ENCODE assay signal across 18 mouse cellular contexts in genomic region chr16:57360785-57361184, GRCm38 (mm10).
"Had no signal": no experiment of that assay in that cellular context is flagged by ENCODE, and none has a peak within 500 bp of the region (broad histone marks: within the 10 kb centered on the region; RNA-seq: fewer than 3 reads in every experiment).

No protein-coding gene starts in this region.

- H3K4me2 ChIP-seq: lung, embryonic 14.5 days; midbrain, embryonic 11.5 days; midbrain, embryonic 13.5 days; midbrain, embryonic 15.5 days; neural tube, embryonic 12.5 days had no signal

- DNase-seq: liver, postnatal 0 days; lung, embryonic 14.5 days; lung, postnatal 14 days; lung, postnatal 36 days; right cerebral cortex, adult 18-20 months; right cerebral cortex, postnatal 25 days; right cerebral cortex, postnatal 4 days; spleen, adult 18-20 months; thymus, adult 18-20 months; thymus, postnatal 14 days; thymus, postnatal 36 days had no signal

- H3K36me3 ChIP-seq: midbrain, embryonic 13.5 days; midbrain, embryonic 15.5 days; neural tube, embryonic 12.5 days had no signal

- H3K27me3 ChIP-seq: megakaryocyte, embryonic 14.5 days; midbrain, embryonic 13.5 days; midbrain, embryonic 15.5 days; neural tube, embryonic 12.5 days had no signal

- H3K9ac ChIP-seq: liver, postnatal 0 days; lung, embryonic 14.5 days; midbrain, embryonic 13.5 days; midbrain, embryonic 15.5 days; neural tube, embryonic 12.5 days had no signal

- ATAC-seq: liver, postnatal 0 days; lung, postnatal 0 days; midbrain, embryonic 13.5 days; midbrain, embryonic 15.5 days had no signal

- H3K27ac ChIP-seq: macrophage; midbrain, embryonic 13.5 days; midbrain, embryonic 15.5 days; neural tube, embryonic 12.5 days had no signal

- H3K4me3 ChIP-seq: megakaryocyte, embryonic 14.5 days; midbrain, embryonic 13.5 days; midbrain, embryonic 15.5 days; neural tube, embryonic 12.5 days had no signal

- H3K9me3 ChIP-seq: megakaryocyte, embryonic 14.5 days; midbrain, embryonic 13.5 days; midbrain, embryonic 15.5 days; neural tube, embryonic 12.5 days had no signal
